Mouse (Mus musculus): ENCODE data around the gene Cyp4v3. TPM values are rescaled to one million over a fixed set of nuclear protein-coding genes. Genes with fewer than 3 reads are reported as not detected.
"Not testable (repeated sequence)": the region's sequence is repeated elsewhere in the genome, so short reads cannot be mapped to it uniquely, and the experiment has no call there.

Gene Cyp4v3
- polyA plus RNA-seq (2017; shearing (Covaris generic)): 10 to 100 TPM; 10.8 to 14.2 TPM

- ATAC-seq: peak; percentile 90
Observed at GRCm38 (mm10) chr8:45332685-45333409, at the start of gene Cyp4v3. Gene Cyp4v3 (minus strand): TSS chr8:45333216.

GRCm38 (mm10) chr8:45381963-45382347 lies 48.9 kb upstream of the Cyp4v3 start, which contains the start of gene Fam149a:
Gene Fam149a (minus strand): TSS chr8:45382291.
- ATAC-seq: no peak

GRCm38 (mm10) chr8:45381075-45381962 lies 48.3 kb upstream of the Cyp4v3 start:
- no peak for ATAC-seq

GRCm38 (mm10) chr8:45380598-45380997 lies 47.6 kb upstream of the Cyp4v3 start:
- ATAC-seq: no peak

GRCm38 (mm10) chr8:45374071-45374470 lies 41.1 kb upstream of the Cyp4v3 start:
- ATAC-seq: no peak

GRCm38 (mm10) chr8:45367154-45367553 lies 34.1 kb upstream of the Cyp4v3 start:
- ATAC-seq: no peak

- ATAC-seq: no peak
Observed at GRCm38 (mm10) chr8:45363220-45363619, 30.2 kb upstream of the Cyp4v3 start.

- ATAC-seq: no peak
Observed at GRCm38 (mm10) chr8:45362323-45362722, 29.3 kb upstream of the Cyp4v3 start.

- ATAC-seq: no peak
Observed at GRCm38 (mm10) chr8:45359091-45359605, 26.1 kb upstream of the Cyp4v3 start.

- no peak for ATAC-seq
Observed at GRCm38 (mm10) chr8:45358132-45358918, 25.3 kb upstream of the Cyp4v3 start.

- no peak for ATAC-seq
Observed at GRCm38 (mm10) chr8:45355809-45356208, 22.8 kb upstream of the Cyp4v3 start.

GRCm38 (mm10) chr8:45345031-45345430 lies 12.0 kb upstream of the Cyp4v3 start:
- ATAC-seq: peak; percentile 87

- no peak for ATAC-seq
Observed at GRCm38 (mm10) chr8:45344298-45344697, 11.3 kb upstream of the Cyp4v3 start.

GRCm38 (mm10) chr8:45341630-45342628 lies 8.9 kb upstream of the Cyp4v3 start:
- no peak for ATAC-seq

GRCm38 (mm10) chr8:45333493-45333892 lies 477 bp upstream of the Cyp4v3 start:
- no peak for ATAC-seq

- no peak for ATAC-seq
Observed at GRCm38 (mm10) chr8:45330856-45331255, 2.2 kb downstream of the Cyp4v3 start.

GRCm38 (mm10) chr8:45329206-45329980 lies 3.6 kb downstream of the Cyp4v3 start:
- no peak for ATAC-seq

GRCm38 (mm10) chr8:45327076-45327475 lies 5.9 kb downstream of the Cyp4v3 start:
- not testable (repeated sequence) for ATAC-seq

- ATAC-seq: no peak
Observed at GRCm38 (mm10) chr8:45324151-45324550, 8.9 kb downstream of the Cyp4v3 start.

GRCm38 (mm10) chr8:45321365-45321764 lies 11.7 kb downstream of the Cyp4v3 start:
- ATAC-seq: no peak

Measured in activated CD4-positive, CD25-positive, alpha-beta regulatory T cell, adult 4 months (primary cell).